Mouse (Mus musculus) left cerebral cortex, adult 2 months (tissue): ENCODE results near the gene Stc2. TPM values are rescaled to one million over a fixed set of nuclear protein-coding genes. Genes with fewer than 3 reads are reported as not detected.

Source experiments
- DNase-seq, 2 experiments: peaks; one replicate each; pipeline ENCODE4 v3.0.0; 2021 to 2022; ENCODE audit warnings: low spot score in 2 of 2, mixed read lengths in 1 of 2; ENCODE audit errors: extremely low spot score in 1 of 2
- H3K27ac ChIP-seq: fragments of 200-600 bp; 2 replicates; pipeline ENCODE4 v1.8.1; 2022
- H3K4me3 ChIP-seq: fragments of 200-600 bp; 2 replicates; pipeline ENCODE4 v1.8.1; 2022
- CTCF ChIP-seq: fragments of 200-600 bp; IDR thresholded peaks from 2 replicates; pipeline ENCODE4 v1.8.1; 2022; ENCODE audit warnings: antibody characterized with exemption, mild to moderate bottlenecking, moderate library complexity
- intact Hi-C: fragments of 180-260 bp; cut with DNase I; formaldehyde crosslinking; loops from one replicate; pipeline ENCODE4 v1.15.1; 2025
- total RNA-seq, 2 experiments: library from RNA; stranded (reverse); gene quantifications; 2 replicates each; pipeline ENCODE4 v1.2.3; 2021

The Stc2 gene
- total RNA-seq, 2 experiments from 2014 or later = 1.2 to 2.0 TPM

DNA sequence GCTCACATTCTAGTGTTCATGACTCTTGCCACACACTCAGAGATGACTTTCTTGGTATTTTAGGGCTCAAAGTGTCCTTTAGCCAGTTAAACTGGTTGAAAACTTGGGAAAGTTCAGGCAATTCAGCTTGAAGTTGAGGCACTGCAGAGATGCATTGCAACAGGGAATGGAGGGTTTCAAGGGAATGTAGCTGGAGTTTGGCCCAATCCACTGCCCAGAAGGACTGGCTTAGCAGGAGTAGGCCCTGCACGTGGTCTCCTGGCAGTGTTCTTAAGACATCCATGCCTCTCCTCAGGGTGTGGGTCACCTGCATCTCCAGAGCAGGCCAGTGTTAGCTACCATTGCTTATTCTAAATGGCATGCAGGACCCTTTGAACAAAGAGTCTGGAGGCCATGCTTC is 7.0 kb downstream of the Stc2 start:
- no peak overlapping the region for H3K27ac ChIP-seq
- peak in 1 of 2 experiments; percentile 1 for DNase-seq
- H3K4me3 ChIP-seq = no peak overlapping the region
- TF ChIP-seq CTCF = no peak
- intact Hi-C loops = no loop called here

- Histone ChIP-seq H3K4me3 (no peak overlapping the region), H3K27ac (no peak overlapping the region)
- TF ChIP-seq CTCF = no peak
- DNase-seq = peak; percentile 5 to 7
- intact Hi-C loops = no loop called here
These were observed 7.5 kb downstream of the Stc2 start for GRCm38 (mm10) chr11:31362330-31362729.

DNA sequence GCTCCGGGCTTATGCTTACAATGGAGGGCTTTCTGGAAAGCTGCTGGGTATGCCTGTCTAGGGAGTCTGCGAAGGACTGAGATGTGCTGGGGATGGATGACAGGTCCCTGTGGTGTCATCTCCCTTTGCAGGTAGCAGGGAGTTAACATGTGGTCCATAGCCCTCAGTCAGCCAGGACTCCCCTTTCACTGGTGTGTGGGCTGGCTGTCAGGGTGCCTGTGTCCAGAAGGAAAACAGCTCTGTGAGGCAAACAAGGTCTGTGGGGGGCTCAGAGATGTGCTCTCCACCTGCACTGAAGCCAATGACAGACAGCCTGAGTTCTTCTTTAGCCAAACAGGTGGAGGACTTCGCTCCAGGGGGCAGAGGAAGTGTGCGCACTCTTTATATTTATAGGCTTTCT is 8.8 kb downstream of the Stc2 start:
- TF ChIP-seq CTCF = no peak
- peak in 1 of 2 experiments; percentile 5 for DNase-seq
- intact Hi-C loops = no loop called here
- Histone ChIP-seq H3K27ac (no peak overlapping the region), H3K4me3 (no peak overlapping the region)

DNA sequence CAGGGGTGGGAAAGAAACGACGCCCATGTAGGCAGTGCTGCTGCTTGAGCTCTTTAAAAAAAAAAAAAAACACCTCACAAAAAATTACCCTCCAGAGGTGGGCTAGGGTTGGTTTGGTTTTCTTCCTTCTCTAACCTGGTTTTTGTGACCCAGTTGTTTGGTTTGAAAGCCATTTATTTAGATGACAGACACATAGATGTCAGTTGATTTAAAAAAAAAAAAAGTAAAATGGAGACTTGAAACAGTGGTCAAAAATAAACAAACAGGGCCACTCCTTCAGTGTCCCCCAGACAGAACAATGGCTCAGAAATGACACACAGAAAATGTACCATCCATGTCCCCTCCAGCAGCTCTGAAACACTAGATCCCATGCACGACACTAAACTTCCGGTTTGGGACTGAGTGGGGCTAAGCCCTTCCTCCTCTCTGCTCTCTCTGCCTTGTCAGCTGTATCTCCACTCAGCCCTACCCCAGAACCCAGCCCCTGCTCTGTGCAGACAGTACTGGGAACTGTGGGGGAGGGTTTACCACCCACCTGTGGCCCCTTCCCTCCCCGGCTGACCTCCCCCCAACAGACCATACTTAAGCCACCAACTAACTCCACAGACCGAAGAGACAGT is 10.5 kb downstream of the Stc2 start:
- peak in 1 of 2 experiments; percentile 2 for DNase-seq
- no peak overlapping the region for H3K27ac ChIP-seq
- TF ChIP-seq CTCF = no peak
- H3K4me3 ChIP-seq = no peak overlapping the region
- intact Hi-C loops = no loop called here

- Histone ChIP-seq H3K27ac (no peak overlapping the region), H3K4me3 (no peak overlapping the region)
- intact Hi-C loops = no loop called here
- TF ChIP-seq CTCF = no peak
- DNase-seq = peak in 1 of 2 experiments; percentile 2
These were observed 11.4 kb downstream of the Stc2 start for GRCm38 (mm10) chr11:31358453-31358852.

DNA sequence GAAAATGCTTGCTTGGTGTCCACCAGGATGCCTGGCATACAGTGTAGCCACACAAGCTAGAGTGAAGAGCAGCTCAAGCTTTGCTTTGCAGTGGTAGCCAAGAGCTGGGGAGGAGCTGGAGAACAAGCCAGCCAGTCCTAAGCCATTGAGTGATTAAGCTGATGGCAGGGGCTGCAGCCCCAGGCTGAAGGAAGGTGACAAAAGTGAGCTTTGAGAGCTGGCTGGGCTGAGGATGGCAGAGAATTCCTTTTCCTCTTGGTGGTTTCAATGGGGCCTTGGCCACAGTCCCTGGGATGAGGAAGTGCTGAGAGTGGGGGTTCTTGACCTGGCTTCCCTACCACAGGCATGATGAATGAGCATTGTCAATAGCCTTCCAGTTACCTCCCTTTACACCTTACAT is 13.0 kb downstream of the Stc2 start:
- H3K27ac ChIP-seq = no peak overlapping the region
- intact Hi-C loops = no loop called here
- no peak overlapping the region for H3K4me3 ChIP-seq
- DNase-seq = peak in 1 of 2 experiments; percentile 1
- TF ChIP-seq CTCF = no peak

DNA sequence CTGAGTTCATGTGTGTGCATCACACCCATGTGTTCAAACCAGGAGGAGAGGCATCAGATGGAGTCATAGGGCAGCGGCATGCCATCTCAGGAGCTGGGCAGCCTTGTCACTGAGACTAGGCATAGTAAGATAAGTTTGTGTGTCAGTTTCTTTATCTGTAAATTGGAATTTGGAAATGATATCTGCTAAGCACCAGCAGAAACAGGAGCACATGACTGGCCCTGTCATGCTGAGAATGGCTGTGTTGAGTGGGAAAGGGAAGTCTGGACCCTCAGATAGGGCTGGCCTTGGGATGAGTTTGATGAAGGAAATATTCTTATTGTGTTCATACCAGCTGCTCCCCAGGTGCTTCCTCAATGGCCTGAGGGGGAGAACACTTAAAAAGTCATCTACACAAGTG is 14.1 kb downstream of the Stc2 start:
- TF ChIP-seq CTCF = no peak
- intact Hi-C loops = no loop called here
- Histone ChIP-seq H3K27ac (no peak overlapping the region), H3K4me3 (no peak overlapping the region)
- DNase-seq = no peak

DNA sequence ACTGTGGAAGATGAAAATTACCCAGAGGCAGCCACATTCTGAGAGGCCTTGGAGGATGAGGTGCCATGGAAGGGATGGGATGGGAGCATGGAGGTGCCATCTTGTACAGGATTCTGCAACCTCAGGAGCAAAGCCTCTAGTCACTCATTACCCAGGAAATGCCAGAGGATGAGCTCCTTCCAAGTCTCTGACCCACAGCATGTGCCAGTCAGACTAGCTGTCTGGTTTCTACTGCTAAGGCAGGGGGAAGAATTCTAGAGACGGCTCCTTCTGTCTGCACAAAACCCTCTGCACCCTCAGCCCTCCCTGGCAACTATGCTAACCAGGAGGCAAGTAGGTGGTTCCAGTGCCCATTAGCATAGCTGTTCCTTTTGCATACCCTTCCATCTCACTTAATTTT is 15.4 kb downstream of the Stc2 start:
- no peak overlapping the region for H3K4me3 ChIP-seq
- TF ChIP-seq CTCF = no peak
- intact Hi-C loops = no loop called here
- no peak overlapping the region for H3K27ac ChIP-seq
- DNase-seq = no peak

Other genes with a start within 250 kb of the Stc2 start
- gene Gm17332, start 187.6 kb downstream of the Stc2 start, total RNA-seq = not detected